Mouse (Mus musculus): ENCODE measurements around the gene Ccdc89. TPM values are rescaled to one million over a fixed set of nuclear protein-coding genes. Genes with fewer than 3 reads are reported as not detected.

Gene Ccdc89
- total and polyA plus RNA-seq, 2 experiments, result 0.09 TPM

- Histone ChIP-seq H3K4me1 (ENCODE audit: control insufficient read depth, insufficient read depth, low read length) (peaks cover 6% of the 10 kb centered on the region), H3K79me2 (ENCODE audit: control insufficient read depth, insufficient read depth, low read length) (peaks cover 2% of the 10 kb centered on the region; the same call in 1 of the 2 replicates), H3K27ac (replicated peaks; ENCODE audit: insufficient read depth, low read depth, low read length) (peak overlapping the region; percentile 61), H3K36me3 (ENCODE audit: control insufficient read depth, insufficient read depth, low read length) (peaks cover 16% of the 10 kb centered on the region), H3K9ac (ENCODE audit: low read depth, low read length) (peak overlapping the region; percentile 89), H3K27me3 (ENCODE audit: control insufficient read depth, insufficient read depth, low read length) (no peaks in the 10 kb centered on the region), H3K4me3 (ENCODE audit: insufficient read depth, low read depth, low read length) (peak overlapping the region; percentile 76)
- DNase-seq (ENCODE audit: extremely low read depth, low read depth, low spot score), result no peak
- 2% methylated on average over 10 of the region's 10 CpGs for WGBS
- TF ChIP-seq CTCF (IDR thresholded peaks at IDR 0.05; ENCODE audit: low read depth, low read length), result no peak
- TF ChIP-seq POLR2A (IDR thresholded peaks at IDR 0.05; ENCODE audit: extremely low read depth, insufficient read depth, low read length), result no peak
Measured at GRCm38 (mm10) chr7:90457517-90457916, 31.1 kb downstream of the Ccdc89 start.

- Histone ChIP-seq H3K36me3 (ENCODE audit: control insufficient read depth, insufficient read depth, low read length) (no peaks in the 10 kb centered on the region), H3K79me2 (ENCODE audit: control insufficient read depth, insufficient read depth, low read length) (no peaks in the 10 kb centered on the region; the same call in 1 of the 2 replicates), H3K4me1 (ENCODE audit: control insufficient read depth, insufficient read depth, low read length) (peaks cover 4% of the 10 kb centered on the region; the same call in 1 of the 2 replicates), H3K9ac (ENCODE audit: low read depth, low read length) (no peak overlapping the region), H3K27me3 (ENCODE audit: control insufficient read depth, insufficient read depth, low read length) (no peaks in the 10 kb centered on the region), H3K4me3 (ENCODE audit: insufficient read depth, low read depth, low read length) (no peak overlapping the region), H3K27ac (replicated peaks; ENCODE audit: insufficient read depth, low read depth, low read length) (no peak overlapping the region)
- TF ChIP-seq CTCF (IDR thresholded peaks at IDR 0.05; ENCODE audit: low read depth, low read length) (no peak), POLR2A (IDR thresholded peaks at IDR 0.05; ENCODE audit: extremely low read depth, insufficient read depth, low read length) (no peak)
- WGBS, result 45% methylated on average over 10 of the region's 10 CpGs
- DNase-seq (ENCODE audit: extremely low read depth, low read depth, low spot score), result no peak
Measured at GRCm38 (mm10) chr7:90460330-90460729, 34.0 kb downstream of the Ccdc89 start.

GRCm38 (mm10) chr7:90460930-90461329 lies 34.6 kb downstream of the Ccdc89 start:
- 24% methylated on average over 14 of the region's 14 CpGs for WGBS
- TF ChIP-seq CTCF (IDR thresholded peaks at IDR 0.05; ENCODE audit: low read depth, low read length) (peak; percentile 54), POLR2A (IDR thresholded peaks at IDR 0.05; ENCODE audit: extremely low read depth, insufficient read depth, low read length) (no peak)
- H3K79me2 ChIP-seq (ENCODE audit: control insufficient read depth, insufficient read depth, low read length), result no peaks in the 10 kb centered on the region; the same call in 1 of the 2 replicates
- no peaks in the 10 kb centered on the region for H3K36me3 ChIP-seq (ENCODE audit: control insufficient read depth, insufficient read depth, low read length)
- H3K27ac ChIP-seq (replicated peaks; ENCODE audit: insufficient read depth, low read depth, low read length), result no peak overlapping the region
- no peak overlapping the region for H3K9ac ChIP-seq (ENCODE audit: low read depth, low read length)
- no peak for DNase-seq (ENCODE audit: extremely low read depth, low read depth, low spot score)
- no peaks in the 10 kb centered on the region for H3K27me3 ChIP-seq (ENCODE audit: control insufficient read depth, insufficient read depth, low read length)
- H3K4me1 ChIP-seq (ENCODE audit: control insufficient read depth, insufficient read depth, low read length), result peaks cover 4% of the 10 kb centered on the region; the same call in 1 of the 2 replicates
- H3K4me3 ChIP-seq (ENCODE audit: insufficient read depth, low read depth, low read length), result no peak overlapping the region

GRCm38 (mm10) chr7:90461441-90461840 lies 35.1 kb downstream of the Ccdc89 start:
- H3K4me3 ChIP-seq (ENCODE audit: insufficient read depth, low read depth, low read length), result no peak overlapping the region
- H3K27me3 ChIP-seq (ENCODE audit: control insufficient read depth, insufficient read depth, low read length), result no peaks in the 10 kb centered on the region
- H3K4me1 ChIP-seq (ENCODE audit: control insufficient read depth, insufficient read depth, low read length), result no peaks in the 10 kb centered on the region
- no peak for TF ChIP-seq POLR2A (IDR thresholded peaks at IDR 0.05; ENCODE audit: extremely low read depth, insufficient read depth, low read length)
- TF ChIP-seq CTCF (IDR thresholded peaks at IDR 0.05; ENCODE audit: low read depth, low read length), result no peak
- WGBS, result 95% methylated on average over 5 of the region's 5 CpGs
- DNase-seq (ENCODE audit: extremely low read depth, low read depth, low spot score), result no peak
- H3K27ac ChIP-seq (replicated peaks; ENCODE audit: insufficient read depth, low read depth, low read length), result no peak overlapping the region
- H3K79me2 ChIP-seq (ENCODE audit: control insufficient read depth, insufficient read depth, low read length), result no peaks in the 10 kb centered on the region; the same call in 1 of the 2 replicates
- no peaks in the 10 kb centered on the region for H3K36me3 ChIP-seq (ENCODE audit: control insufficient read depth, insufficient read depth, low read length)
- H3K9ac ChIP-seq (ENCODE audit: low read depth, low read length), result no peak overlapping the region

- Histone ChIP-seq H3K36me3 (ENCODE audit: control insufficient read depth, insufficient read depth, low read length) (peaks cover 17% of the 10 kb centered on the region), H3K4me3 (ENCODE audit: insufficient read depth, low read depth, low read length) (no peak overlapping the region), H3K4me1 (ENCODE audit: control insufficient read depth, insufficient read depth, low read length) (no peaks in the 10 kb centered on the region), H3K9ac (ENCODE audit: low read depth, low read length) (no peak overlapping the region), H3K79me2 (ENCODE audit: control insufficient read depth, insufficient read depth, low read length) (no peaks in the 10 kb centered on the region), H3K27ac (replicated peaks; ENCODE audit: insufficient read depth, low read depth, low read length) (no peak overlapping the region), H3K27me3 (ENCODE audit: control insufficient read depth, insufficient read depth, low read length) (no peaks in the 10 kb centered on the region)
- DNase-seq (ENCODE audit: extremely low read depth, low read depth, low spot score), result no peak
- 51% methylated on average over 2 of the region's 2 CpGs for WGBS
- TF ChIP-seq POLR2A (IDR thresholded peaks at IDR 0.05; ENCODE audit: extremely low read depth, insufficient read depth, low read length) (no peak), CTCF (IDR thresholded peaks at IDR 0.05; ENCODE audit: low read depth, low read length) (no peak)
Measured at GRCm38 (mm10) chr7:90473511-90473910, 47.1 kb downstream of the Ccdc89 start.

GRCm38 (mm10) chr7:90475793-90476312 lies 49.5 kb downstream of the Ccdc89 start, which contains the start of gene Tmem126b:
TSS of gene Tmem126b (minus strand) at chr7:90476001.
- Histone ChIP-seq H3K27me3 (ENCODE audit: control insufficient read depth, insufficient read depth, low read length) (no peaks in the 10 kb centered on the region), H3K36me3 (ENCODE audit: control insufficient read depth, insufficient read depth, low read length) (peaks cover 6% of the 10 kb centered on the region; the same call in 1 of the 2 replicates), H3K4me1 (ENCODE audit: control insufficient read depth, insufficient read depth, low read length) (no peaks in the 10 kb centered on the region), H3K27ac (replicated peaks; ENCODE audit: insufficient read depth, low read depth, low read length) (peak within 1 kb of the TSS; percentile 93), H3K4me3 (ENCODE audit: insufficient read depth, low read depth, low read length) (peak within 1 kb of the TSS; percentile 78), H3K79me2 (ENCODE audit: control insufficient read depth, insufficient read depth, low read length) (no peaks in the 10 kb centered on the region), H3K9ac (ENCODE audit: low read depth, low read length) (peak within 1 kb of the TSS; percentile 87)
- WGBS, result under 1% methylated on average over 36 of the region's 36 CpGs
- DNase-seq (ENCODE audit: extremely low read depth, low read depth, low spot score), result peak; percentile 95
- TF ChIP-seq CTCF (IDR thresholded peaks at IDR 0.05; ENCODE audit: low read depth, low read length) (no peak), POLR2A (IDR thresholded peaks at IDR 0.05; ENCODE audit: extremely low read depth, insufficient read depth, low read length) (peak; percentile 88)

Measured in liver, adult 2 months (tissue).